Mouse (Mus musculus) adrenal gland, postnatal 10 days (tissue): ENCODE data around the gene Trdmt1. TPM values are rescaled to one million over a fixed set of nuclear protein-coding genes. Genes with fewer than 3 reads are reported as not detected.
A peak's percentile ranks its signal among the peaks of the same experiment; 100 is the strongest.

Source experiments
- DNase-seq: peaks from one replicate; pipeline ENCODE4 v3.0.0; 2021; ENCODE audit warnings: mixed read lengths
- total RNA-seq, 2 experiments: library from RNA; stranded (reverse); gene quantifications; 2 replicates each; pipeline ENCODE4 v1.2.3; 2021

The Trdmt1 gene
- total RNA-seq, 2 experiments from 2014 or later = 5.7 to 9.6 TPM

DNA sequence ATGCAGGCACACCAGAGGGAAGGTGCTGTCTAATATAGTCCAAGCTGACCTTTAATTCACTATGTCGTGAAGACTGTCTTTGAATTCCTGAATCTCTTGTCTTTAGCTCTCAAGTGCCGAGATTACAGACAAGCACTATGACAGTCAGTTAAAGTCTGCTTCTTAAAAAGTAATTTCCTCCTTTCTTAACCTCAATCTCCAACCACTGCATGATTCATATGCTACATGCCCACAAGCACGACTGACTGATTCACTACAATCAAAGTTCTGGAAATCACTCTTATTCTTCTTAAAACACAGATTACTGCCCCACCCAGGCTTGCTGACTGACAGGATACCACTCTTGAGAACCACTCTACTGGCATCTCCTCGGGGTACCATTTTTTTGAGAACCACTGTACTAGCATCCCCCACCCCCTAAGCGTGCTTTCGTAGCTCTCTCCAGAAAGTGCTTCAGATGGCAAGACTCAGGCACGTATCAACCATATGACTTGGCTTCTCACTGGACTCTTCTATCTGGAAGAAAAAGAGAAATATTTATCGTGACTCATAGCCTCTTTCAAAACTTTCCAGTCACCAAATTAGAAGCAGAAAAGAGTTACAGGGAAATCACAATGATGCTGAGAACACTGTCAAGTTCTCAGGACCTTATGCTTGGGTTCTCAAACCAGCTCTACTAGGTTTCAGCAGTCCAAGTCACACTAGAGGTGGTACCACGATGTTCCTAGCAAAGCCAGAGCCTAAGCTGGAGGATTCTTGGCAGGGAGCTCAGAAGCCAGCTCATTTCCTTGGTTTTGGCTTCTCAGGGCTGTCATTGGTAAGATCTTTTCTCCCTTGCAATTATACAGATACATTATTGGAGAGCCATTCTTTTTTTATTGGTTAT, 12.9 kb upstream of the Trdmt1 start:
- DNase-seq = no peak

- no peak for DNase-seq
These were observed 11.8 kb upstream of the Trdmt1 start for GRCm38 (mm10) chr2:13556239-13556638.

DNA sequence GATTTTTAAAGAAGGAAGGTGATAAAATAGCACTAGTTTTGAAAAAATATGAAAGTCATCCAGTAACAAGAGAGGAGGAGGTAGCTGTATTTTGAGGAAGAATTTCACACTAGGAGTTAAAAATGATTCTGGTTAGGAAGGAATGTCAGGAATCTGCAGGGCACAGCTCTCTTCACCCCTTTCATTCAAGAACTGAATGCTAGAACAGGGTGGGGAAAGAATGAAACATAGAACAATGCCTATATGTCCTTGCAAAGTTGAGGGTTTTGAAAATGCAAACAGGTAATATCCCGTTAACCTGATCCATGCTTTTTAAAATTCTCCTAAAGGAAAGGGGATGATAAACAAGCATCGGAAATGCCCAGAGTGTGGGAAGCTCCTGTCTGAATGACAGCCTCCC, 9.5 kb upstream of the Trdmt1 start:
- DNase-seq = no peak

GRCm38 (mm10) chr2:13548749-13549148, 4.3 kb upstream of the Trdmt1 start:
- no peak for DNase-seq

DNA sequence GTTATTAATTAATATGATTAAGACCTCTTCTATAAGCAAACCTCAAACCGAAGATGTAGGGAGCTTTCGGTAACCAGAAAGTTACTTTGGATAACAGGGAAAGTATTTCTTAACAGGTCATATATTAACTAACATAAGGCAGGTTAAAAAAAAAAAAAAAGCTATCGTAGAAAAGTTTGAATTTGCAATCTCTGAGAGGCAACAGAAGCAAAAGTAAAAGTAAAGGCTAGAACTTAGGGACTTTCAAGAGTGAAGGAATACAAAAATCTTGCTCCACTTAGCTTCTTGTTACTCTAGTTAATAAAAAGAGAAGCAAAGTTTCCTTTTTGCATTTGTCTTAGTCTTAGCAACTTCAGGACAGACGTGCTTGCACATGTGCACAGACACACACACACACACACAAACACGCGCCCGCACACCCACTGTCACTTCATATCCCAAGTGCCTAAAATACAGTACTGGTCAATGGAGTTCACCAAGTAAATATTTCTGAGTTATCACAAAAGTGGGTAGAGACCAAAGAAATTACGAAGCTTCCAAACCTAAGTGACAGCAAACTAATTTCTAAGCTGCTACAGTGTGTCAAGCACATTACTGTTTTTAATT, 846 bp downstream of the Trdmt1 start:
- DNase-seq = no peak

DNA sequence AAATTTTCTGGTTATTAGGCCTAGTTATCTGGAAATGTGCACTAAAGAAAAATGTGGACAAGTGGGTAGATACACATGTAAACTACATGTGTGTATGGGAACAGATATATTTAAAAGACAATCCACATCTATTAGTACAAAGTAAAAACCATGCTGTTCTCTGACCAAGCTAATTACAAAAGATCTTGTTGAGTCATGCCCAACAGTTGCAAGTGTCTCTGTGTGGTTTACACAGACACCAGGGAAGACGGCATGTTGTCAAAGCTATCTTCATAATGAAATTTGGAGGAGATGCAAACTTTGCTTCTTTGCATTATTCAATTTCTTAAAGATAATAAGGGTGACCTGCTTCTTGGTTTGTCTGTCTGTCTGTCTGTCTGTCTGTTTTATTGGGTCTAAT, 4.6 kb downstream of the Trdmt1 start:
- no peak for DNase-seq

- no peak for DNase-seq
These were observed 5.6 kb downstream of the Trdmt1 start for GRCm38 (mm10) chr2:13538704-13539377.

DNA sequence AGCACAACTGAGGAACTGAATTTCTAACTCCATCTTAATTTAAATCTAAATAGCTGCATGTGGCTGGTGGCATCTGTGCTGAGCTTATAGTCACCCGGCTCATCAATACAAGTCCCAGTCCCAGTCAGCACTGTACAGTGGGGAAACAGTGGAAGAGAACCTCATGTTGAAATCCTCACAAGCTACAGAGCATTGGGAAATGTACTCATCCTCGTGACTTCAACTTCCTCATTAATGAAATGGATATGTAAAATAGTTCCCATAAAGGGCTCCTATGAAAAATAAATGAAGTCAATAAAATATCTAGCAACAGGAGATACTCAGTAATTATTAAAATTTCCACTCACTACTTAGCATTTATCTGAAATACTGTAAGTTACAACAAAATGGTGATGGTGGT, 6.2 kb downstream of the Trdmt1 start:
- no peak for DNase-seq

DNA sequence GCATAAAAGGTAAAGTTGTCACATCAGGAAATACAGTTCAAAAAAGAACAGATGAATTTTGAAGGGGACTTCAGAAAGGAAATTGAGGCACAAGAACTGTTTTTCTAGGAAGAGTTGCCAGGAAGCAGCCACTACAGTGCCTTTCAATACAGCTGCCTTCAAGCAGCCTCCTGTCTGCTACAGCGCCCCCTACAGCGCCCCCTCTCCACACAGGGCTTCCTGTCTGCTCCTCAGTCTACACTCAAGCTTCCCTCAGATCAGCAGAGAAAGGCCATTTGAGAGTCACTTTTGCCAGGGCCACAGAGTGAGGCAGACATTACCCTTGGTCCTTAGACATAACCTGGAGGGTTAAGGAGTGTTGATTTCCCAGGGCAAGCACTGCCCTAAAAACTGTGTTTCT, 6.7 kb downstream of the Trdmt1 start:
- no peak for DNase-seq

- DNase-seq = no peak
These were observed 7.7 kb downstream of the Trdmt1 start for GRCm38 (mm10) chr2:13536747-13537146.

GRCm38 (mm10) chr2:13530639-13531038, 13.8 kb downstream of the Trdmt1 start:
- DNase-seq = no peak

- no peak for DNase-seq
These were observed 15.1 kb downstream of the Trdmt1 start for GRCm38 (mm10) chr2:13529253-13529933.

DNA sequence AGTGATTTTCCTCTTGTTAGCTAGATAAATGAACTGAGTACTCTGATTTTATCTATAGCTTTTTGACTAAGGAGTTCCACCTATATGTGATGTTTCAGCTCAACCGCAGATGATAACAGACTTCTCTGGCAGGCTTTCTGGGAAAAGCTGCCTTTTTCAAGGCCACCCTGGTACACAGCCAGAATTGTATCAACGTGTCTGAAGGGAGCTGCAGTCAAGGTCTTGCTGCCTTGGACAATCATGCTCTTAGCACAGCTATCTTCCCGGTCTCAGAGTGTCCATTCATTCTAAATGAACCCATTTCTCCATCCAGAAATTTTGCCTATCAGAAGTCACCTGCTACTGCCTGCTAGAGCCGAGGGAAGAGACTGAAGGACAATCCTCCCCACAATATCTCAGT, 16.9 kb downstream of the Trdmt1 start:
- peak; percentile 70 for DNase-seq

- no peak for DNase-seq
These were observed 17.3 kb downstream of the Trdmt1 start for GRCm38 (mm10) chr2:13527125-13527524.

DNA sequence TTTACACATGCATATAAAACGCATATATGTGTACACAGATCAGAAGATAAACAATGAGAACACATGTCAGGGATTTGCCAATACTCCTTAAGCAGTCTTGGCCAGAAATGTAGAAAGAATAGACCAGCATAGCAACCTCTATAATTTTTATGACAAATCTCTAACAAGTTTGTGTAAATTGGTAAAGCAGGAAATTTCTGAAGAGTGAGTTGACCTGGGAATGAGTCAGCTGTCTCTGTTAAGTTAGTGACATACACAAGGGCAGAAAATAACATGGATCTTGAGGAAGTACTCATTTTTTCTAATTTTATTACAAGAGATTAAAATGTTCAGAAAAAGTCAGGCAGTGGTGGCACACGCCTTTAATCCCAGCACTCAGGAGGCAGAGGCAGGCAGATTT, 18.3 kb downstream of the Trdmt1 start:
- DNase-seq = no peak

DNA sequence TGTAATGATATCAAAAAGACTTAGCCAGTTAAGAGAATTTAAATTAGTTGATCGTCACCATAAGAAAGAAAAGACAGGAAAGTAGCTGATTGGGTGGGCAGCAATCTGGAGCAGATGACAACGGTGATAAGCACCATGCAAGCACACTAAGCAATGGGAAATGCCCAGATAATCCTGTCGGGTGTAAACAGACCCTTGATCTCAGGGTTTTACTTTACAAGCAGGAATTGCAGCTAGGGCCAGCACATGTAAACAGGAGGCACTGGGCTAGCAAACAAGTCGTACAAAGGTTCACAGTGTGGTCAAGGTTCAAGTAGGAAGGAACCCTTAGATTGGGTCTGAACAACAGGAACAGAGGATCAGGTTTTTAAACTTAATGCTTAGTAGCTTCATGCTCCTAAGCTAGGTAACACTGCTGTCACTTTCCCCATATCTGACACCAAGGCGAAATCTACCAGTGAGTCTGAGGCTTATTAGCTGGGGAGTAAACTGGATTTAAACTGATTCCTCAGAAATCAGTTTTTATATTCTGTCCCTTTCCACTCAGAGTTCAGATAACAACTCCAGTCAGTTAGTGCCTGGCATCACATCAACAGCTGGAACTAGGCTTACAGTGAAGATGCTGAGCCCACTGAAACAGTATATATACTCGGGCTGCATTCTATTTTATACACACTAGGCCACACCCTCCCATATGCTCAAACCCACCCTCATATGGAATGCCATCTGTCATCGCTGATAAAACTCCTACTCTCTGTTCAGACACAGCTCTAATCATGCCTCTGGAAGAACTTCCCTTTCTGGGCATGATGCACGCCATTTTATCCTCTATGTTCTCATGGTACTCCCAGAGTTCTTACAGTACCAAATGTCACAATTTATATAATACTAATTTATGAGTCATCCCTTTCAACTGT, 20.7 kb downstream of the Trdmt1 start:
- peak; percentile 22 for DNase-seq

- no peak for DNase-seq
These were observed 22.4 kb downstream of the Trdmt1 start for GRCm38 (mm10) chr2:13522106-13522505.

GRCm38 (mm10) chr2:13514949-13515348, 29.5 kb downstream of the Trdmt1 start:
- DNase-seq = no peak

DNA sequence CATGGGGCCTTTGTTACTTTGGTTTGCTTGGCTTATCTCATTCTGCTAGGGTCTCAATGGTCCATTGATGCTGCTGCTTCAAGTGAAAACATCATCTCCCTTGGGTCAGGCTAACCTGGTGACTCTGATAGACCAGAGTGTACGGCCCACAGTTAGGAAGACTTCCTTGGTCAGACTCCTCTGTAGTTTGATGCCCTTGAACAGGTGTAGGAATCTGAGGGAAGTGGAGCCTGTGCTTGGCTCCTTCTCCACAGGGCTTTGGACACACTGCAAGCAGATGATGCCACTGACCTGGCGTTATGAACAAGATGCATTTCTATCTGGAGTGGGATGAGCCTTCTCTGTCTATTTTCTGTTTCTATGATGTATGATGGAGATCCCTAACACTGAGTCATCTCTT, 41.8 kb downstream of the Trdmt1 start:
- no peak for DNase-seq

DNA sequence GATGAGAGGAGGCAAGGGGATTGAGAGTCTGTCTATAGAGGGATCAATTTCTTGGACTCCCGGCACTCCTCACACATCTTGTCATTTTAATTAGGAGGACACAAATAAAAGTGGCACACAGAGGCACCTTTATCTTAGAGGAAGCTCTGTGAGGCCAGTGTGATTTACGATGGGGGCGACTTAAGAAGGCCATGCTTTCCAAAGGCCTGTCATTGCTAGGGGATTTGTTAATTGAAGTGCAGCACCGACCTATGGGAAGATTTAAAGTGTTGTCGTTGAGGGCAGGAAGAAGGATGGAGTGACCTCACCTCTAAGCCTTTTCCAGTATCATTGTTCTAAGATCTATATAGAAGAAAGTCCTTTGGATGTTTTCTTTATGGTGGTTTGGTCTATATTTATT, 42.9 kb downstream of the Trdmt1 start:
- DNase-seq = no peak

- DNase-seq = no peak
These were observed 44.0 kb downstream of the Trdmt1 start for GRCm38 (mm10) chr2:13500298-13500999.
